Mouse (Mus musculus): ENCODE measurements around the gene Tmf1. TPM values are rescaled to one million over a fixed set of nuclear protein-coding genes. Genes with fewer than 3 reads are reported as not detected.

Tmf1 gene
- total and polyA plus RNA-seq, 3 experiments, result 13.5 to 19.2 TPM; not detected in 1

GRCm38 (mm10) chr6:97145156-97145555 lies 33.8 kb downstream of the Tmf1 start:
- no peaks in the 10 kb centered on the region; the same call in 1 of the 2 replicates for H3K79me2 ChIP-seq (ENCODE audit: control insufficient read depth, insufficient read depth, low read length, poor library complexity)
- no peak for DNase-seq (ENCODE audit: low read depth, low spot score)
- H3K9me3 ChIP-seq (replicated peaks; ENCODE audit: insufficient read depth, low read length), result no peaks in the 10 kb centered on the region
- no peak overlapping the region for H3K27ac ChIP-seq (ENCODE audit: control insufficient read depth, low read depth, low read length)
- H3K4me1 ChIP-seq (ENCODE audit: control insufficient read depth in 1 of 2, insufficient read depth in 2 of 2, low read length in 2 of 2), result peaks cover 0 to 7% of the 10 kb centered on the region in 2 experiments; a peak in 2 of 4 replicates
- no peaks in the 10 kb centered on the region for H3K27me3 ChIP-seq (ENCODE audit: control insufficient read depth in 1 of 2, insufficient read depth in 2 of 2, low read length in 2 of 2)
- no peak overlapping the region for H3K9ac ChIP-seq (ENCODE audit: control insufficient read depth, low read depth, low read length, poor library complexity, severe bottlenecking)
- H3K4me3 ChIP-seq (ENCODE audit: control insufficient read depth in 1 of 2, insufficient read depth in 1 of 2, low read depth in 2 of 2, low read length in 2 of 2), result no peak overlapping the region
- H3K36me3 ChIP-seq (ENCODE audit: control insufficient read depth in 1 of 2, insufficient read depth in 2 of 2, low read length in 2 of 2), result peaks cover 0 to 3% of the 10 kb centered on the region in 2 experiments; a peak in 2 of 4 replicates
- TF ChIP-seq USF1 (IDR thresholded peaks at IDR 0.05; ENCODE audit: low read depth, low read length), result no peak
- no peak for TF ChIP-seq USF2 (IDR thresholded peaks at IDR 0.05; ENCODE audit: borderline replicate concordance in 1 of 2, insufficient read depth in 1 of 2, low read depth in 1 of 2, low read length in 2 of 2)
- no peak for TF ChIP-seq NRF1 (IDR thresholded peaks at IDR 0.05; ENCODE audit: insufficient read depth, low read depth, low read length, poor library complexity, severe bottlenecking)
- no peak for TF ChIP-seq TCF12 (IDR thresholded peaks at IDR 0.05; ENCODE audit: low read depth, low read length)
- TF ChIP-seq POLR2AphosphoS5 (IDR thresholded peaks at IDR 0.05; ENCODE audit: borderline replicate concordance, low read depth, low read length), result no peak
- no peak for TF ChIP-seq MYC (IDR thresholded peaks at IDR 0.05; ENCODE audit: low read depth, low read length)
- no peak for TF ChIP-seq ETS1 (IDR thresholded peaks at IDR 0.05; ENCODE audit: low read depth, low read length)
- TF ChIP-seq SMC3 (IDR thresholded peaks at IDR 0.05; ENCODE audit: low read depth, low read length), result no peak
- no peak for TF ChIP-seq UBTF (IDR thresholded peaks at IDR 0.05; ENCODE audit: borderline replicate concordance, insufficient read depth, low read depth, low read length)
- TF ChIP-seq ZC3H11A (IDR thresholded peaks at IDR 0.05; ENCODE audit: low read depth, low read length), result no peak
- no peak for TF ChIP-seq CTCF (IDR thresholded peaks at IDR 0.05 in 2 of 3, conservative IDR thresholded peaks at IDR 0.05 in 1 of 3; ENCODE audit: control insufficient read depth in 1 of 3, insufficient read depth in 1 of 3, low read depth in 2 of 3, low read length in 3 of 3, poor library complexity in 1 of 3, severe bottlenecking in 1 of 3)

GRCm38 (mm10) chr6:97144359-97144758 lies 34.6 kb downstream of the Tmf1 start:
- no peaks in the 10 kb centered on the region; the same call in 1 of the 2 replicates for H3K79me2 ChIP-seq (ENCODE audit: control insufficient read depth, insufficient read depth, low read length, poor library complexity)
- no peak overlapping the region for H3K4me3 ChIP-seq (ENCODE audit: control insufficient read depth in 1 of 2, insufficient read depth in 1 of 2, low read depth in 2 of 2, low read length in 2 of 2)
- peaks cover 0 to 7% of the 10 kb centered on the region in 2 experiments; a peak in 2 of 4 replicates for H3K4me1 ChIP-seq (ENCODE audit: control insufficient read depth in 1 of 2, insufficient read depth in 2 of 2, low read length in 2 of 2)
- TF ChIP-seq MYC (IDR thresholded peaks at IDR 0.05; ENCODE audit: low read depth, low read length) (no peak), POLR2A (IDR thresholded peaks at IDR 0.05; ENCODE audit: control insufficient read depth in 1 of 2, insufficient read depth in 1 of 2, low read depth in 1 of 2, low read length in 2 of 2, poor library complexity in 1 of 2) (no peak), POLR2AphosphoS5 (IDR thresholded peaks at IDR 0.05; ENCODE audit: borderline replicate concordance, low read depth, low read length) (no peak), NELFE (IDR thresholded peaks at IDR 0.05; ENCODE audit: low read depth, low read length) (no peak), MAFK (IDR thresholded peaks at IDR 0.05; ENCODE audit: borderline replicate concordance, low read depth, low read length) (no peak), ELF1 (IDR thresholded peaks at IDR 0.05; ENCODE audit: low read depth, low read length) (no peak), USF1 (IDR thresholded peaks at IDR 0.05; ENCODE audit: low read depth, low read length) (no peak), CHD2 (IDR thresholded peaks at IDR 0.05; ENCODE audit: low read length) (no peak), SMC3 (IDR thresholded peaks at IDR 0.05; ENCODE audit: low read depth, low read length) (no peak)
- no peak for DNase-seq (ENCODE audit: low read depth, low spot score)
- no peak overlapping the region for H3K9ac ChIP-seq (ENCODE audit: control insufficient read depth, low read depth, low read length, poor library complexity, severe bottlenecking)
- peaks cover 0 to 3% of the 10 kb centered on the region in 2 experiments; a peak in 2 of 4 replicates for H3K36me3 ChIP-seq (ENCODE audit: control insufficient read depth in 1 of 2, insufficient read depth in 2 of 2, low read length in 2 of 2)
- H3K27ac ChIP-seq (ENCODE audit: control insufficient read depth, low read depth, low read length), result no peak overlapping the region
- H3K27me3 ChIP-seq (ENCODE audit: control insufficient read depth in 1 of 2, insufficient read depth in 2 of 2, low read length in 2 of 2), result no peaks in the 10 kb centered on the region
- H3K9me3 ChIP-seq (replicated peaks; ENCODE audit: insufficient read depth, low read length), result no peaks in the 10 kb centered on the region

Data from MEL (cell line).